Mouse (Mus musculus): ENCODE data around the gene Rassf1. TPM values are rescaled to one million over a fixed set of nuclear protein-coding genes. Genes with fewer than 3 reads are reported as not detected.
A peak's percentile ranks its signal among the peaks of the same experiment; 100 is the strongest.

Rassf1 gene
- polyA plus RNA-seq (2015; fragmentation: Nextera tagmentation; extraction: Ambion mirVana): 89.7 and 95.4 TPM in 2 replicates

DNA sequence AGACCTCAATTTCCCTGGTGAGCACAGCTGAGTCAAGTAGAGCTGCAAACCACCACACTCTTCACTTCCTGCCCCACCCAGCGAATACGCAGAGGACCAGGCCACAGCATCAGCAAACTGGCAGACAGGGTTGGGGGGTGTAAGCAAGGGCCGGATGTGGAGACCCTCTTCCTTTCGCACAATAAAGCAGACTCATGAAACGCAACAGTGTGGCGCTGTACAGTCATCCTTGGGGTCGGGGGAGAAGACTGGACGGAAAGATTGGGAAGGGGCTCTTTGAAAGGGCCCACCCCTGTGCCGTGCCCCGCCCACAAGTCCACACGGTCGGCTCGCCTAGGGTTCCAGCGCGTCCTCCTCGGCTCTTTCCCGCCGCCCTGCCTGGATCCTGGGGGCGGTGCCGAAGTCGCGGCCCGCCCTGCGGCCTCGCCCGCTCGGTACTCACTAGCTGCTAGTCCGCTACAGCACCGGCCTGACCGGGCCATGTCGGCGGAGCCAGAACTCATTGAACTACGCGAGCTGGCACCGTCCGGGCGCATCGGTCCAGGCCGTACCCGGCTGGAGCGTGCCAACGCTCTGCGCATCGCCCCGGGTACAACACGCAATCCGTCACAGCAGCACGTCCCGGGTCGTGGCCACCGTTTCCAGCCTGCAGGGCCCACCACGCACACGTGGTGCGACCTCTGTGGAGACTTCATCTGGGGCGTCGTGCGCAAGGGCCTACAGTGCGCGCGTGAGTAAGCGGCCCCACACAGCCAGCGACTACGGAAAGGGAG, at the start of gene Rassf1:
Gene Rassf1, plus strand, starts transcription at position 439 of the 773 bp plus-strand sequence.
- Histone ChIP-seq H3K9ac (peak within 1 kb of the TSS; percentile 55), H3K4me3 (peak within 1 kb of the TSS; percentile 72), H3K36me3 (no peaks in the 10 kb centered on the region), H3K4me2 (peak within 1 kb of the TSS; percentile 89), H3K9me3 (no peaks in the 10 kb centered on the region), H3K4me1 (peaks cover 72% of the 10 kb centered on the region), H3K27ac (peak within 1 kb of the TSS; percentile 97), H3K27me3 (no peaks in the 10 kb centered on the region)
- peak; percentile 53 for ATAC-seq (ENCODE audit: insufficient number of reproducible peaks, low FRiP score, low TSS enrichment, low read depth)
- 1% methylated on average over 62 of the region's 63 CpGs for WGBS

DNA sequence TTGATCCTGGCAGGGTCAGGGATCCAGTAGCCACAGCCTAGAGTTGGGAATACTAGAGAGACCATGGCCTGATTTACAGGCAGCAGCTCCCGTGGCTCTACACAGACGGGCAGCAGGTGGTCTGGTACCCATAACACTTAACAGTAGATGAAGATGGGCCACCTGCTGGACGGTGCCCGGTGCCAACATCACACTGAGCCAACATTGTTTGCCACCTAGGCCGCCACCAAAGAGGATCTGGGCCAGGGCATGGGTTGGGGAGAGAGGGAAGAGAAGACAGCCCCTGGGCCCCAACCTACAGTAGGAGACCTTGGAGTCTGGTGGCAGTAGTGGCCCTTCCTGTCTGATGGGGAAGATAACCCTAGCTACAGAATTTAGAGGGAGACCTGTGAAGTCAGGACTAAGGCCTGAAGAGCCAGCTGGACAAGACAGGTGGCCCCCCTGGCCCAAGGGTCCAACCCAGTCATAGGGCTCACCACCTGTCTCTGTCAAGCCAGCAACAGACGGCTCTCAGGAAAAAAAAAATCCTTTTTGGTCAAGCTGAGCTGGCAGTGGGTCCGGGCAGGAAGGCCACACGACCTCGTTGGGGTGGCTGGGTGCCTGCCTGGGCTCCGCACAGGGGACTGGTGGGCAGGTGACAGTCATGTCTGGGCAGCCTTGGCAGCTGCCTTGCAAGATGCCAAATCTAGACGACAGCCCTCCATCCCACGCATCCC, 49.1 kb upstream of the Rassf1 start:
- Histone ChIP-seq H3K36me3 (no peaks in the 10 kb centered on the region), H3K4me2 (no peak overlapping the region), H3K27me3 (peaks cover 8% of the 10 kb centered on the region; the same call in 1 of the 2 replicates), H3K9ac (no peak overlapping the region), H3K9me3 (no peaks in the 10 kb centered on the region), H3K4me3 (no peak overlapping the region), H3K4me1 (peaks cover 11% of the 10 kb centered on the region; the same call in 1 of the 2 replicates), H3K27ac (no peak overlapping the region)
- 80% methylated on average over 12 of the region's 12 CpGs for WGBS
- no peak for ATAC-seq (ENCODE audit: insufficient number of reproducible peaks, low FRiP score, low TSS enrichment, low read depth)

DNA sequence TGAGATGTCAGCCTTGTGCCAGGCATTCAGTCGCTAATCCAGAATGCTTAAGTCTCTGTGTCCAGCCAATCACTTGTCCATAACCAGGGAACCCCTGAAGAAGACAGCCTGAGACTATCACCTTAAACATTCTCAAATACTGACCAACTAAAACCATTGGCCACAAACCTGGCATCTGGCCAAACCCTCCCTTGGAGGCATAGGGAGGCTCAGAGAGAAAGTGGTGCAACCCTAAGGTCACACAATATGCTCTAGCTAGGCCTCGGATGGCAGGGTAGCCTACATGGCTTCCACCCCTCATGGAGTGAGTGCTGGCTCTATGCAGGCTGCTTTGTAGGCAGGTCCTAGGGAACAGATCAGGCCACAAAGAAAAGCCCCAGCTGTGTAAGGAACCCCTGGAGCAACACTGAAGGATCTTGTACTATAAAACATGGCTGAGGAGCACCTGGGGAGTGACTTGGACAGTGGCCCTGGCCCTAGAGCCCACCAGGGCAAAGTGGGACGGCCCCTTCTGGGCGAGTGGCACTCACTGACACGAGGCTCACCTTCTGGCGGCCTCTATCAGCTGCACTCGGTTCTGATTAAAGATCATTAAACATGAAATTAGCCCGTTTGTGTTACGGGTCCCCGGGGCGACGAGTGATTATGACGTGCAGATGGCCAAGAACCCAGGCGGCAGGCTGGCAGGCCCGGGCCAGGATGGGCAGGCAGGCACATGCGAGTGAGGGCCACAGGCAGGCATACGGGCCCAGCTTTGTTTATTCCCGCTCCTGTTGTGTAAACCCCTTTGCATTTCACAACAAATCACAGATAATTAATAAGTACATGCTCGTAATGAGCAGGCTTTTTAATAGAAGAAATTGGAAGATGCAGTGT, 46.5 kb upstream of the Rassf1 start:
- WGBS: 47% methylated on average over 19 of the region's 19 CpGs
- ATAC-seq (ENCODE audit: insufficient number of reproducible peaks, low FRiP score, low TSS enrichment, low read depth): no peak

DNA sequence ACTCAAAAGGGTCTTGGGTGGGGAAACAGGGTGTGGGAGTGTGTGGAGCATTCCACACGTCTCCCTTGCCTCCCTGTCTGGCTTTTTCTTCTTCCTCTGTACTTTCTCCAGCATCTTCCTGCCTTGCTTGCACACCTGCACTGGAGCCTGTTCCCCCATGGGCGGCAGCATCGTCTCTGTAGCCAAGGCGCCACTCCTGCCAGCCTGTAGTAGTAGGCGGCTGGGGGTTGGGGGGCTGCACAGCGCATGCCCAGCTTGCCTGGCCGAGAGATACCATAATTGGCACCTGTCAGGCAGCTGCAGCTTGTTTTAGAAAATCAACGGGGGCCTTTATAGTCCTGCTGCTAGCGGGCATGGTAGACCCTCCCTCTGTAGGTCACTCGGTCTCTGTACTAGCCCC, 43.1 kb upstream of the Rassf1 start:
- H3K36me3 ChIP-seq: no peaks in the 10 kb centered on the region
- no peak for ATAC-seq (ENCODE audit: insufficient number of reproducible peaks, low FRiP score, low TSS enrichment, low read depth)
- WGBS: 39% methylated on average over 10 of the region's 10 CpGs
- H3K4me1 ChIP-seq: peaks cover 37% of the 10 kb centered on the region
- no peak overlapping the region for H3K4me3 ChIP-seq
- peaks cover 13% of the 10 kb centered on the region for H3K27me3 ChIP-seq
- H3K27ac ChIP-seq: no peak overlapping the region
- no peaks in the 10 kb centered on the region for H3K9me3 ChIP-seq
- no peak overlapping the region for H3K4me2 ChIP-seq
- no peak overlapping the region for H3K9ac ChIP-seq

More for the DNA sequence above, 46.5 kb upstream of the Rassf1 start:
- Histone ChIP-seq H3K4me2 (no peak overlapping the region), H3K36me3 (no peaks in the 10 kb centered on the region), H3K4me1 (peaks cover 31% of the 10 kb centered on the region), H3K27me3 (peaks cover 8% of the 10 kb centered on the region; the same call in 1 of the 2 replicates), H3K9ac (no peak overlapping the region), H3K9me3 (no peaks in the 10 kb centered on the region), H3K27ac (no peak overlapping the region), H3K4me3 (no peak overlapping the region)

DNA sequence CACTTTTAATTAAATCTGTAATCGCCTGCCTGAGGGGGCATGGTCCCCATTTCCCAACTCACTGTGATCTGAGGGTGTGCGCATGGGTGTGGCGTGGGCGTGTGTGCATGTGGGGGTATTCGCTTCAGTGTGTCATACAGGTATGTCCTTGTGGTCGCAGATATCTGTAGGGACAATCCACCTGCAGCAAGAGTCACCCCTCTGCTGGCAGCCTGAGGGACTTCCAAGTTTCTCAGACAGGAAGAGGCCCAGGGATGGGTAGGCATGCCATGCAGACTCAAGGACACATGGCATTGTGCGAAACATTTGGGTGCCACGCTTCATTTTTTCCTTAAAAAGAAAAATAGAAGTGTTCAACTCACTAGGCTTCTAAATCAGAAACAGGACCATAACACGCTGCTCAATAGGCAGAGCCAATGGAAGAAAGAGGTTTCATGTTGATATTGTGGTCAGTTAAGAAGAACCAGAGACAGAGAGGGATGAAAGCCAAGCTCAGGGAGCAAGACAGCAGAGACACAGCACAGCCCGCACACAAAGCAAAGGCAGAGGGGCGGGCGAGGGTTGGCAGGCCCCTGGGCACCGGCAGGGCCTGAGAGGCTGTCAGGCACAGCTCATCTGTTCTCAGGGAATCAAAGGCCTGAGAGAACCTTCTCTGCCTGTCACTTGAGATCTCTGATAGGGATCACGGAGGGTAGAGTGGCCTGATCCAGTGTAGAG, 40.8 kb upstream of the Rassf1 start:
- no peak overlapping the region for H3K27ac ChIP-seq
- H3K4me2 ChIP-seq: no peak overlapping the region
- H3K9me3 ChIP-seq: no peaks in the 10 kb centered on the region
- no peak for ATAC-seq (ENCODE audit: insufficient number of reproducible peaks, low FRiP score, low TSS enrichment, low read depth)
- H3K36me3 ChIP-seq: no peaks in the 10 kb centered on the region
- WGBS: 69% methylated on average over 14 of the region's 14 CpGs
- peaks cover 26% of the 10 kb centered on the region for H3K4me1 ChIP-seq
- no peak overlapping the region for H3K4me3 ChIP-seq
- peaks cover 14% of the 10 kb centered on the region for H3K27me3 ChIP-seq
- no peak overlapping the region for H3K9ac ChIP-seq

DNA sequence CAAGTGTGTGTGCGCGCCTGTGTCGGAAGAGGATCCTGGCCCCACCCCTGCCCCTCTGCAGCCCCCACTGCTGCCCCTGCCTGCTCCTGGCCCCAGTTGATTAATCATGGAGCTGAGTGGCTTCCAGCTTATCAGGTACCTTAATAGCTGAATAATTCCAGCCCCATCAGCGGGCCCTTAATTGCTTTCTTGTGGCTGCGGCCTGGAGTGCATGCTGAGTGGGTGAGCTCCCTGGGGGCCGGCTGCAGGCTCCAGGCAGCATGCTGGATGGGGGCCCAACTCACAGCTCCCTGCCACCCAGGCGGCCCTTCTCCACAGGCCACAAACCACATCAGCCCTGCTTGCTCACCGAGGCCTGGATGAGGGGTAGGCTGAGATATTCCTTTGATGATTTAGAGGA, 39.9 kb upstream of the Rassf1 start:
- Histone ChIP-seq H3K9me3 (no peaks in the 10 kb centered on the region), H3K4me2 (no peak overlapping the region)
- ATAC-seq (ENCODE audit: insufficient number of reproducible peaks, low FRiP score, low TSS enrichment, low read depth): no peak

DNA sequence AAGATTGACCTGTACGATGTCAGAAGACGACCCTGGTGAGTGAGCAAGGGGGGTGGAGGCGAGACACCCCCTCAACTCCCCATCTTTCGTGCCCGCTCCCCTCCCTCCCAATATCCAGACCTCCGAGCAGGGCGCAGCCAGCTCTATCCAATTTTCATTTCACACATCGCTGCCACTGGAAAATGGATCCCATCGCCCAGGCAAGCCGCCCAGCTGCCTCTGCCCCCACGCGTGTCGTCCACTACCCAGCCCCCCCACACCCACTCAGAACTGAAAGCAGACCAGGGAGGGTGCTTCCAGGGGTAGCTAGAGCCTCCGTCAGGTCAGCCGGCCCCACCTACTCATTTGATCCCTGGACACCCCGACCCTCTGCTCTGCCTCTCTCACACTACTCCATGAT, 39.0 kb upstream of the Rassf1 start:
- Histone ChIP-seq H3K9me3 (no peaks in the 10 kb centered on the region), H3K4me3 (no peak overlapping the region), H3K27me3 (peaks cover 10% of the 10 kb centered on the region), H3K4me1 (peaks cover 26% of the 10 kb centered on the region), H3K9ac (no peak overlapping the region), H3K4me2 (no peak overlapping the region), H3K36me3 (no peaks in the 10 kb centered on the region), H3K27ac (no peak overlapping the region)
- WGBS: 80% methylated on average over 16 of the region's 16 CpGs
- no peak for ATAC-seq (ENCODE audit: insufficient number of reproducible peaks, low FRiP score, low TSS enrichment, low read depth)

More for the DNA sequence above, 39.9 kb upstream of the Rassf1 start:
- no peak overlapping the region for H3K27ac ChIP-seq
- H3K4me3 ChIP-seq: no peak overlapping the region
- WGBS: 49% methylated on average over 8 of the region's 8 CpGs
- H3K27me3 ChIP-seq: peaks cover 10% of the 10 kb centered on the region
- no peak overlapping the region for H3K9ac ChIP-seq
- H3K4me1 ChIP-seq: peaks cover 26% of the 10 kb centered on the region
- no peaks in the 10 kb centered on the region for H3K36me3 ChIP-seq

DNA sequence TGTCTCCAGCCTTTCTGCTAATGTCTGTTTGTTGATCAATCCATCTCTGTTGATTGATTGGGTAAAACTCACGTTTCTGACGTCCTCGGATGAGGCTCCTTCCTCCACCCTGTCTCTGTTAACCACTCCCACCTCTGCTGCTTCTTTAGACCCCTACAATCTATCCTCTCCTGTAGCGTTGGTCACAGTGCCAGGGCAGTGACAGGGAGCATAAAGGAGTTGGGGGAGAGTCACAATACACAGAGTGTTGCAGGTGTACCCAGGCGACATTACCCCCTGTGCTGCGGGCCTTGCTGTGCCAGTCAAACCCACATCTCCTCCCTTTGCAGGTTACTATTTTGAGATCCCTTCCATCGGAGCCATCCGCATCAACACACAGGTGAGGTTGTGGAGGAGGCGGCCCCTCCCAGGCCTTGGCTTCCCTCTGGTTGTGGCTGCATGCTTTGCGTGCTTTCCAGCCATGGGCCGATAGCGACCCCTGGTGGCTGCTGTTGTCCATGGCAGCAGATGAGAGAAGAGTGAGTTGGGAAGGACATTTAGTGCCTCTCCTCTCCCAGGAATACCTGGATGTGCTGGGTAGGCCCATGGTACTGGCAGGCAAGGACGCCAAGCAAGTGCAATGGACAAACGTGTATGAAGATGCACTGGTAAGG, 36.9 kb upstream of the Rassf1 start:
- H3K36me3 ChIP-seq: no peaks in the 10 kb centered on the region
- no peak overlapping the region for H3K4me2 ChIP-seq
- H3K4me1 ChIP-seq: 0 out of 2 replicates have a peak, but pooled peaks cover 10% of the 10 kb centered on the region
- peak; percentile 13; the same call in 1 of the 2 replicates for ATAC-seq (ENCODE audit: insufficient number of reproducible peaks, low FRiP score, low TSS enrichment, low read depth)
- no peak overlapping the region for H3K9ac ChIP-seq
- no peak overlapping the region for H3K27ac ChIP-seq
- no peak overlapping the region for H3K4me3 ChIP-seq
- WGBS: 19% methylated on average over 14 of the region's 14 CpGs
- H3K27me3 ChIP-seq: peaks cover 12% of the 10 kb centered on the region
- H3K9me3 ChIP-seq: no peaks in the 10 kb centered on the region

DNA sequence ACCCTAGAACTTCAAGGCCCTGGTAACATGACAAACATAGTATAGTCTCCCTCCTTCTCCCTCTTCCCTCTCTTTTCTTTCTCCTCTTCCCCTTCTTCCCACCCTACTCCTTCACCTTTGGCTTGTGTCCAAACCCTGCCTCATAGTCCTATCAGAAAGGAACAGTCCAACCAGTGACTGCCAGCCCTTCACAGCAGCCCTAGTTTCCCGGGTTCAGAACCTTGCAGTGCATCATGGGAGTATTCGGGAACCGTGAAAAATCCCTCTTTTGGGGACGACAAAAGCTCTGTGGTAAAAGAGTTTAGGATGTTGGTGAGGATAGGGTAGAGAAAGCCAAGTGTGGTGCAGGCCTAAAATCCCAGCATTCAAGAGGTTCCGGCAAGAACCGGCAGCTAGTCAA, 31.0 kb upstream of the Rassf1 start:
- peaks cover 16% of the 10 kb centered on the region for H3K4me1 ChIP-seq

DNA sequence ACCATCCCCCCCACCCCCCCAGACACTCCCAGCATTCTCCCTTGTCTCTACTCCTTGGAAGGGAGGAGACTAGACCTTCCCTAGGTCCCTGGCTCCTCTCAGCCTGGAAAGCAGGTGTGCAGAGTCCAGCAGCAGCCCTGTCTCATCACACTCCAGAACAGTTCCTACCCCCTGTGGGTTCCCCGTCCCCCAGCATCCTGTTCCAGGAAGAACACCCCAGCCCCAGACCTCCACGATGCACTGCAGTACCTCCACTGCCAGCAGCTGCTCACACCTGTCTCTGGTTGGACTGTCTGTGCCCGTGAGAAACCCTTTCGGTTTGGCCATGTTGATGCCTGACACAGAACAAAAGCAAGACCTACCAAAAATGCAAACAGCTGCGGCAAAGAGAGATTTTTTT, 30.2 kb upstream of the Rassf1 start:
- Histone ChIP-seq H3K36me3 (no peaks in the 10 kb centered on the region), H3K9me3 (no peaks in the 10 kb centered on the region), H3K4me3 (no peak overlapping the region), H3K27me3 (peaks cover 22% of the 10 kb centered on the region), H3K4me2 (no peak overlapping the region), H3K4me1 (peaks cover 16% of the 10 kb centered on the region), H3K9ac (no peak overlapping the region), H3K27ac (no peak overlapping the region)
- 37% methylated on average over 5 of the region's 5 CpGs for WGBS
- no peak for ATAC-seq (ENCODE audit: insufficient number of reproducible peaks, low FRiP score, low TSS enrichment, low read depth)

More for the DNA sequence above, 31.0 kb upstream of the Rassf1 start:
- WGBS: 65% methylated on average over 6 of the region's 6 CpGs
- H3K27ac ChIP-seq: no peak overlapping the region
- H3K9ac ChIP-seq: no peak overlapping the region
- no peaks in the 10 kb centered on the region for H3K36me3 ChIP-seq
- H3K9me3 ChIP-seq: no peaks in the 10 kb centered on the region
- H3K4me2 ChIP-seq: no peak overlapping the region
- peaks cover 13% of the 10 kb centered on the region for H3K27me3 ChIP-seq
- ATAC-seq (ENCODE audit: insufficient number of reproducible peaks, low FRiP score, low TSS enrichment, low read depth): no peak
- H3K4me3 ChIP-seq: no peak overlapping the region
